Mouse (Mus musculus) midbrain, embryonic 12.5 days (tissue): ENCODE measurements around the gene Keg1. TPM values are rescaled to one million over a fixed set of nuclear protein-coding genes. Genes with fewer than 3 reads are reported as not detected.
"Not testable (repeated sequence)": the region's sequence is repeated elsewhere in the genome, so short reads cannot be mapped to it uniquely, and the experiment has no call there.

Experiments used
- ATAC-seq: fragments of 200-750 bp; cut with Nextera tagmentation; 2 replicates; pipeline ENCODE4 v1.8.0; 2017; ENCODE audit warnings: low read depth, moderate TSS enrichment, moderate library complexity; ENCODE audit not compliant: low FRiP score
- H3K27ac ChIP-seq: fragments of 300-500 bp; sonication (generic); replicated peaks from 2 replicates; pipeline ENCODE4 v1.5.1; 2016; ENCODE audit warnings: mild to moderate bottlenecking
- H3K27me3 ChIP-seq: fragments of 300-500 bp; sonication (generic); 2 replicates; pipeline ENCODE4 v1.6.1; 2016; ENCODE audit warnings: mild to moderate bottlenecking
- H3K36me3 ChIP-seq: fragments of 300-500 bp; sonication (generic); 2 replicates; pipeline ENCODE4 v1.6.1; 2016
- H3K4me1 ChIP-seq: fragments of 300-500 bp; sonication (generic); 2 replicates; pipeline ENCODE4 v1.6.1; 2016
- H3K4me2 ChIP-seq: fragments of 300-500 bp; sonication (generic); replicated peaks from 2 replicates; pipeline ENCODE4 v1.6.1; 2016; ENCODE audit warnings: mild to moderate bottlenecking, moderate library complexity
- H3K4me3 ChIP-seq: fragments of 300-500 bp; sonication (generic); 2 replicates; pipeline ENCODE4 v1.5.1; 2016; ENCODE audit warnings: mild to moderate bottlenecking
- H3K9ac ChIP-seq: fragments of 300-500 bp; sonication (generic); replicated peaks from 2 replicates; pipeline ENCODE4 v1.6.1; 2016; ENCODE audit warnings: mild to moderate bottlenecking, moderate library complexity
- H3K9me3 ChIP-seq: fragments of 300-500 bp; sonication (generic); 2 replicates; pipeline ENCODE4 v1.6.1; 2016; ENCODE audit warnings: mild to moderate bottlenecking
- WGBS: fragments of 180-500 bp; shearing (Covaris S2); methylation state at CpG from one replicate; pipeline ENCODE4 v1.1.7; 2016; 5-methylcytosine and 5-hydroxymethylcytosine counted together
- polyA plus RNA-seq: library from polyadenylated mRNA; unstranded; fragments of >200 nt; fragmentation: Nextera tagmentation; extraction: Ambion mirVana; gene quantifications from 2 replicates; pipeline ENCODE4 v1.2.1, GENCODE M21; 2016

The Keg1 gene
- polyA plus RNA-seq, result not detected in 2 replicates

DNA sequence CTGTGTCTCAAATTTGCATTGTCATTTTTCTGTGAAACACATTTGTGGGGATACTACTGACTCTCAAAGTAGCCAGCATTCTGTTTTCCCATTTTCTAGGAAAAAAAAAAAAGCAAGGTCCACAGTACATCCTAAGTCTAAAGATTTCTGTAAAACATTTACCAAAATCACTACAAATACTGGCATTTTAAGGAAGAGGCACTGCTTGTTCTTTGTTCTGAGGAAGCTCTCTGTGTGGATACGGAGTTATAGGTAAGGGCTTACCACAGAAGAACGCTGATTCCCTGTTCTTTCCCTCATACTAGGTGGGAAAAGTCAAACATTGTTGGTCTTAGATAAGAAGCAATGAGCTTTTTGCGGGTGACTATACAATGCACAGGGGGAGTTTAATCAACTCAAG, at the start of gene Keg1:
Keg1 (plus strand) TSS at position 197 of the 400 bp plus-strand sequence.
- WGBS, result 83% methylated on average over 3 of the region's 3 CpGs
- Histone ChIP-seq H3K27me3 (no peaks in the 10 kb centered on the region), H3K27ac (no peak within 1 kb of the TSS), H3K9ac (no peak within 1 kb of the TSS), H3K4me2 (no peak within 1 kb of the TSS), H3K9me3 (no peaks in the 10 kb centered on the region), H3K36me3 (no peaks in the 10 kb centered on the region), H3K4me3 (no peak within 1 kb of the TSS), H3K4me1 (no peaks in the 10 kb centered on the region)
- no peak for ATAC-seq

DNA sequence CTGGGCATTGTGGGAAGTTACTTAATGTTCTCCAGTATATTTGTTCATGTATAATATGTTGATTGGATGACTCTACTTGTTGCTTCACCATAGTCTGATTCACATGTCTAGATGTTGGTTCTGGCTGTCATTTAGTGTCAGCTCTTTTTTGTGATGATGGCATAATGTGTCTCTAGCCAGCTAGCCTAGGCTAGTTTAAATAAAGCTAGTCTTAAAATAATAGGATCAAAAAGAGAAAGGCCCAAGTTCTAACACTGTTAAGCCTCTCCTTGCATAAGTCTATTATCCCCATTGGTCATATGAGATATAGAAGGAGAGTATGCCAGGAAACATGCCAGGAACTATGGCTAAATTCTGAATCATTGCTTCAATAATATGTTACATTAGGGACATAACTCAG, 46.1 kb upstream of the Keg1 start:
- no peaks in the 10 kb centered on the region for H3K27me3 ChIP-seq
- no peaks in the 10 kb centered on the region for H3K9me3 ChIP-seq
- H3K9ac ChIP-seq, result no peak overlapping the region
- H3K4me3 ChIP-seq, result no peak overlapping the region
- no peaks in the 10 kb centered on the region for H3K4me1 ChIP-seq
- no peak overlapping the region for H3K4me2 ChIP-seq
- H3K27ac ChIP-seq, result no peak overlapping the region
- H3K36me3 ChIP-seq, result no peaks in the 10 kb centered on the region
- ATAC-seq, result no peak

DNA sequence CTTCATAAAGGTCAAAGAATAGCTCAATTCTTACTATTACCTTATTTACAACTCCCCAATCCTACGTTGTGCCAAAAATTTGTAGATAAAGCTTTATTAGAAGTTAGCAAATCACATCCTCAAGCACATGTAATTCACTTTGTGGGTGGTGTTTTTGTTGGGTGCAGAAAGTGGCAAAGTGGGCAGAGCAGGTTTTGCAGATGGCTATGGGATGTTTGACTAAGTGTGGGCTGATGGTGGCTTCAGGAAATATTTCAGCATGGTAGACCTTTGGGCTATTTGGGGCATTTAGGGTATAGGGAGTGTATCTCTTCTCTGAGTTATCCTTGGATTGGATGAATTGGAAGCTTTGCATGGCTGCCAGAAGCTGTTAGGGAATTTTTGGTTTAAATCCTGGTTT, 29.4 kb upstream of the Keg1 start:
- Histone ChIP-seq H3K4me2 (no peak overlapping the region), H3K4me1 (no peaks in the 10 kb centered on the region), H3K27ac (no peak overlapping the region), H3K9ac (no peak overlapping the region), H3K4me3 (no peak overlapping the region), H3K27me3 (no peaks in the 10 kb centered on the region), H3K9me3 (0 out of 2 replicates have a peak, but pooled peaks cover 5% of the 10 kb centered on the region), H3K36me3 (no peaks in the 10 kb centered on the region)
- ATAC-seq, result no peak
- 76% methylated on average over 1 of the region's 1 CpGs for WGBS

DNA sequence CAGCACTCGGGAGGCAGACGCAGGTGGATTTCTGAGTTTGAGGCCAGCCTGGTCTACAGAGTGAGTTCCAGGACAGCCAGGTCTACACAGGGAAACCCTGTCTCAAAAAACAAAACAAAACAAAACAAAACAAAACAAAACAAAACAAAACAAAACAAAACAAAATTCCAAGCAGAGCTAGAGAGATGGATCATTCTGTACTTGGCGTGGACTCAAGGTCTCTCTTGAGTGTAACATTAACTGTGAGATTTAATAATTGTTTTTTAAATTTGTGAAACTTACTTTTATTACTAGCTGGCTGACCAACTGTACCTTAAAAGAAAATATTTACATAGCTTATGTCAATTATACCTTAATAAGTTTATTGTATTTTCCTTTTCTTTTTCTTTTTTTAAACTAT, 27.0 kb upstream of the Keg1 start:
- WGBS, result over 99% methylated on average over 3 of the region's 3 CpGs
- not testable (repeated sequence) for H3K4me2 ChIP-seq, H3K36me3 ChIP-seq, H3K27me3 ChIP-seq, H3K4me1 ChIP-seq, H3K9ac ChIP-seq, H3K27ac ChIP-seq, H3K9me3 ChIP-seq, H3K4me3 ChIP-seq, ATAC-seq

DNA sequence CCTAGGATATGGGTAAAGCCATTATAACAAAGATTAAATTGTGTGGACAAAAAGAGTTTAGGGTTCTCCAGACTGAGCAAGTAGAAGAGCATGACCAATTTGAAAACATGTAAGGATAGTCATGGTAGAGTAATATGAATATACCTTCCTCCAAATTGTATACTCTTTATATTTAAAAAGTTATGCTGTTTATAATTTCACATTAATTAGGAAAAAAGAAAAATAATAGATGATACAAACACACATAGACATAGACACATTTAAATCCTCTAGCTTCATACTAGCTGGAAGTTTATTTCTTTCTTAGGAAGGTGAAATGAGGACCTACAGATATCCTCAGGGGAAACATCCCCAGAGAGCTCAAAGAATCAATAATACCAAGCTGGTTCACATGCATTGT, 25.4 kb upstream of the Keg1 start, which contains the start of gene Olfr1442:
Olfr1442 (plus strand) TSS at position 301 of the 400 bp plus-strand sequence.
- Histone ChIP-seq H3K27ac (no peak within 1 kb of the TSS), H3K9ac (no peak within 1 kb of the TSS)

DNA sequence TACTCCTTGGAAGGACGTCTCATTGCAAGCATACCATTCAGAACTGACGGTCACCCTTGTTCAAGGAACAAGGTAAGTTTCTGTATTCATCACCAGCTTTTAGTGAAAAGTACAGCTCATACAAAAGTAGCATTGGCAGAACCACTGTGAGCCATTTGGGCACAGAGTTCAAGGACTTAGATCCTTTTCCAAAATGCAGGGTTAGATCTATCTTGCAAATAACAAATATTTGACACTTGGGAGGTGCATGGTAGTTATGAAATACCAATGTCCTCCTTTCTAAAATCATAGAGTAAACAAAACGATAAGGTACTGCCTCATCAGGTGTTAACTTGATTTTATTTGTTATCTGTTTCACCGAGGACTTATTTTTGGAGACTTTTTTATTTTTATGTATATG, 24.5 kb upstream of the Keg1 start:
- no peak for ATAC-seq
- H3K9me3 ChIP-seq, result no peaks in the 10 kb centered on the region
- H3K4me3 ChIP-seq, result no peak overlapping the region
- 81% methylated on average over 4 of the region's 4 CpGs for WGBS
- H3K27me3 ChIP-seq, result no peaks in the 10 kb centered on the region
- no peak overlapping the region for H3K4me2 ChIP-seq
- H3K9ac ChIP-seq, result no peak overlapping the region
- no peaks in the 10 kb centered on the region for H3K36me3 ChIP-seq
- H3K27ac ChIP-seq, result no peak overlapping the region
- H3K4me1 ChIP-seq, result no peaks in the 10 kb centered on the region

More for the DNA sequence above, 25.4 kb upstream of the Keg1 start, which contains the start of gene Olfr1442:
- no peaks in the 10 kb centered on the region for H3K9me3 ChIP-seq
- H3K4me2 ChIP-seq, result no peak within 1 kb of the TSS
- H3K36me3 ChIP-seq, result no peaks in the 10 kb centered on the region
- H3K4me1 ChIP-seq, result no peaks in the 10 kb centered on the region
- ATAC-seq, result no peak
- no peak within 1 kb of the TSS for H3K4me3 ChIP-seq
- H3K27me3 ChIP-seq, result no peaks in the 10 kb centered on the region

DNA sequence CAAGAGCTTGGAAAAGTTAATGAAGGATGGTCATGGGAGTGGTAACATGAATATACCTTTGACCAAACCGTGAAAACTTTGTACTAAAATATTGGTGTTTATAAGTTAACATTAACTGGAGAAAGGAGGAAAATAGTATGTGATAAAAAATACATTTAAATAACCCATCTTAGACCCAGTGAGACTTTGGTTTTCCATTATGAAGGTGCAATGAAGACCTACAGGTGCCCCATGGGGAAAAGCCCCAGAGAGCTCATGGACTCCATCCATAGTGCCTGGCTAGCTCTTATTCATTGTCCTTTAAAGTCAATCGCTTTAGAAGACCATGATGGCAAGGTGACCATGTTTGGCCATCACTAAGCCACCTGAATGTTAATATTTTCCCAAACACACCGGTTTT, 17.8 kb upstream of the Keg1 start, which contains the start of gene Olfr1443:
Olfr1443 (plus strand) TSS at position 301 of the 400 bp plus-strand sequence.
- Histone ChIP-seq H3K4me3 (no peak within 1 kb of the TSS), H3K27me3 (no peaks in the 10 kb centered on the region), H3K9me3 (no peaks in the 10 kb centered on the region), H3K4me2 (no peak within 1 kb of the TSS), H3K27ac (no peak within 1 kb of the TSS), H3K36me3 (no peaks in the 10 kb centered on the region), H3K9ac (no peak within 1 kb of the TSS), H3K4me1 (no peaks in the 10 kb centered on the region)
- ATAC-seq, result no peak
- WGBS, result 86% methylated on average over 3 of the region's 3 CpGs

DNA sequence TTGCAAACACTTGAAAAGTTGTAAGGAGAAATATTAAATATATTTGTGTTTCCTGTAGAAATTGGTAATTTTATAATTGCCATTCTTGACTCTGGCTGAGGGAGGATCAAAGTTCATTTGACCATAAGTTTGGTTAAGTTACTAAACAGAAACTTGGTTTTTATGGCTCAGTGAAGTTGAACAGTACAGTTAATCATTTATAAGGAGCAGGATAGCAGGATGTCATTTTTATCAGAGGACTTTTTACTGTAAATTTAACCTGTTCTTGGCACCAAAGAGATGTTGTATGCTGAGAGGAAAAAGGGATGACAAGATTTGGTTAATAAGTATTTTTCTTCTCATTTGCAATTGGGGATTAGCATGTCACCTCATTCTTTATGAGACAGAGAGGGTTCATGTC, 10.9 kb upstream of the Keg1 start:
- Histone ChIP-seq H3K4me2 (no peak overlapping the region), H3K27me3 (no peaks in the 10 kb centered on the region), H3K9ac (no peak overlapping the region), H3K9me3 (no peaks in the 10 kb centered on the region), H3K4me1 (no peaks in the 10 kb centered on the region), H3K4me3 (no peak overlapping the region), H3K36me3 (no peaks in the 10 kb centered on the region), H3K27ac (no peak overlapping the region)
- ATAC-seq, result no peak

DNA sequence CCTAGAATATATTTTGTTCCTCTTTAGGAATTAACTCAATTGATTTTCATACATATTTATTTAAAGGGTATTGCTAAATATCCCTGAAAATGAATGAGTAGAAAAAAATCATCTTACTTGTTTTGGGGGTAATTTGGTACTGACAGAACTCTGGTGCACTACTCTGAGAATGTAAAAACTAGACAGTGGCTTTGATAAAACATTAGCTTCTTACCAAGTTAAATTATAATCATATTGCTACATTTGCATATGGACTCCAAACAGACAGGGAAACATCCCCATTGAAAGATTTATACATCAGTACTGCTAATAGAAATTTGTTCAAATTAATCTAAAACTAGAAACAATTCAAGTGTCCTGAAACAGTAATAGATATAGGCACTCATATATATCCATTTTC, 10.4 kb upstream of the Keg1 start:
- H3K27me3 ChIP-seq, result no peaks in the 10 kb centered on the region
- H3K4me2 ChIP-seq, result no peak overlapping the region
- H3K36me3 ChIP-seq, result no peaks in the 10 kb centered on the region
- no peak for ATAC-seq
- H3K9ac ChIP-seq, result no peak overlapping the region
- no peaks in the 10 kb centered on the region for H3K4me1 ChIP-seq
- H3K4me3 ChIP-seq, result no peak overlapping the region
- no peak overlapping the region for H3K27ac ChIP-seq
- no peaks in the 10 kb centered on the region for H3K9me3 ChIP-seq

DNA sequence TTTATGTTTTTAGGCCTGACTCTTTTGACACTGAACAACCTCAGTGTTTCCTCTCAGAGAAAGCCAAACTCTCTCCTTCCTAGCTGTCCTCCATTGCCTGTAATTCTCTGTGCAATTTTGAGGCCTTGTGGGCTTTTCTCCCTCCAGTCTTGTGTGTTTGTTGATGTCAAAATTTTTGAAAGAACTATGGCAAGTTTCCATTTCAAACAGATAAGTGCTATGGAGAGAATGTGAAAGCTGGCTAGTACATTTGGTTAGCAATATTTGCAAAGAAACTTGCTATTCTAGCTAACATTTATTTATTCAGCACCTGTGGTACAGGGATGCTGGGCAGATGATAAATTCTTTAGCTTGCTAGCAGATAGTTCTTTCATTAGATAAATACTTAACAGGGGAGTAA, 635 bp downstream of the Keg1 start:
- ATAC-seq, result no peak
- Histone ChIP-seq H3K27me3 (no peaks in the 10 kb centered on the region), H3K4me2 (no peak overlapping the region), H3K27ac (no peak overlapping the region), H3K9ac (no peak overlapping the region), H3K36me3 (no peaks in the 10 kb centered on the region), H3K9me3 (no peaks in the 10 kb centered on the region), H3K4me3 (no peak overlapping the region), H3K4me1 (no peaks in the 10 kb centered on the region)

DNA sequence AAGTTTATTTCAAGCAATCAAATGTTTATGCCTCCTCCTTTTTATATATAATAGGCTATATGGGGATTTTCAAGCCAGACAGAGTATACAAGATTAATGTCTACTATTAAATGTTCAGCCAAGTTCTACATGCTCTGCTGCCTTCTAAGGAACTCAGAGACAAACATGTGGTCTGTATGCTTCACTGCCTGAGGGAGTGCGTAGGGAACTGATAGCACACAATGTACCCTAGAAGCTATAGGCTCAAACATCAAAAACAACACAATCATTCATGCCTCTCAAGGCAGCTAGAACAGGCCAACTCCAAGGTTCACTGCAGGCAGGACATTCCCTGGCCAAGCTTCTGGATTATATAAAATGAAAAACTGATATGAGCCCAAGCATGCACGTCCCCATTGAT, 12.9 kb downstream of the Keg1 start:
- Histone ChIP-seq H3K4me1 (no peaks in the 10 kb centered on the region), H3K9me3 (no peaks in the 10 kb centered on the region), H3K9ac (no peak overlapping the region), H3K4me3 (no peak overlapping the region), H3K36me3 (no peaks in the 10 kb centered on the region), H3K27me3 (no peaks in the 10 kb centered on the region), H3K27ac (no peak overlapping the region), H3K4me2 (no peak overlapping the region)
- no peak for ATAC-seq
- 85% methylated on average over 2 of the region's 2 CpGs for WGBS

DNA sequence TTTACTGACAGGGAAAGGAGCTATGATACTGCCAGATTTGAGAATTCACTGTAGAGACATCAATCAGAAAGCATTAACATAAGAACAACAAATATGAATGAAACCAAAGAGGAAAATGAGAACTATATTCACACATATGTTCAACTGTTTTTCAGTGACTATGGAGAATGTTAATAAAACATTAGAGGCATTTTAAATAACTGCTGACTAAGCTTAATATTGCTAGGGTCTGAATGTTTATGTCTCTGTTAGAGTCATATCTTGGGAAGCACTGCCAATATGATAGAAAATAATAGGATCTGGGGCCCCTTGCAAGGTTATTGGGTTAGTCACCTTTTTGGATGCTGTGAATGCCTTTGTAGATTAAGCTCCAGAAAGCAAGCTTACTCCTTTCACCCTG, 13.4 kb downstream of the Keg1 start:
- H3K4me2 ChIP-seq, result no peak overlapping the region
- H3K4me3 ChIP-seq, result no peak overlapping the region
- H3K27me3 ChIP-seq, result no peaks in the 10 kb centered on the region
- H3K9ac ChIP-seq, result no peak overlapping the region
- H3K27ac ChIP-seq, result no peak overlapping the region
- H3K36me3 ChIP-seq, result no peaks in the 10 kb centered on the region
- no peaks in the 10 kb centered on the region for H3K4me1 ChIP-seq
- ATAC-seq, result no peak
- no peaks in the 10 kb centered on the region for H3K9me3 ChIP-seq

DNA sequence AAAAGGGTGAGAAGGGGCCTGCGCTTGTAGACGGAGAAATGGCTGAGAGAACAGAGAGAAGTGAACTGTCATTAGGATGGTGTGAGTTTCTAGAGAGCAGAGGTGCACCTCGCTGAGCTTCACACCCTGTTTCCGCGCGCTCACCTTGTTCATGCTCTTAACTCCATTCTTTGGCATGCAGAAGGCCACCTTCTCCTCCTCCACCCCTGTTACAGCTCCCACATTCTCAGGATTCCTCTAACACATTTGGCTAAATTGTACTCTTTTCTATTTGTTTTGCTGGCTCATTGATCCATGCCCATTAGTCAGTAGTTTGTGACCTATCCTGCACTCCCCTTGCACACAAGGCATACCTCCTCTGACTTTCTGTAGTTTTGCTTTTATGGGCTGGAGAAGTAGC, 23.6 kb downstream of the Keg1 start:
- no peak for ATAC-seq
- Histone ChIP-seq H3K4me3 (no peak overlapping the region), H3K9me3 (no peaks in the 10 kb centered on the region), H3K9ac (no peak overlapping the region), H3K27me3 (no peaks in the 10 kb centered on the region), H3K4me1 (no peaks in the 10 kb centered on the region), H3K36me3 (no peaks in the 10 kb centered on the region), H3K27ac (no peak overlapping the region), H3K4me2 (no peak overlapping the region)
- WGBS, result 90% methylated on average over 6 of the region's 6 CpGs
